7 mouse cellular contexts compared by ENCODE assay signal in the genomic region with DNA sequence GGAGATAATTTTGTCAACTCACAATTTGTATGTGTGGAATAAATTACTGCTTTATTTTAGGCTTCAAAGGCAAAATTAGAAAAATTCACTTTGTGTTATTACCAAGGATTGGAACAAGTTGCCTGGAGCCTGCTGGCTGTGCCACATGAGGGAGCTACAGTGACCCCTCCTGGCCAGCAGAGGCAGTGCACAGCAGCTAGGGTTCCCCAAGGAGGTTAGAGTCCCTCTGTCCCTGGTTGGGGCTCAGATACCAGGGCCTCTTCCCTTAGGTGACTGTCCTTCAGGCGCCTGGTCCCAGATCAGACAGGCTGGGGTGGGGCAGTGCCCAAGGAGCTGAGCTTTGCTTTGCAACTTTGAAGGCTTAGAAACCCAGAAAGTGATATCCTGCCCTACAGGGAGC. TPM values are rescaled to one million over a fixed set of nuclear protein-coding genes. Genes with fewer than 3 reads are reported as not detected.
DNase-seq lines count a peak whose midpoint lies in the region; ATAC-seq and TF ChIP-seq lines count a peak whose summit lies in the region.

No protein-coding gene starts in this region.

- 53% methylated on average over 1 of the region's 1 CpGs for WGBS in hindbrain, postnatal 0 days
- WGBS in midbrain, embryonic 13.5 days: 38% methylated on average over 1 of the region's 1 CpGs

- no peak for TF ChIP-seq POLR2A in bone marrow macrophage, adult 2 months (IDR thresholded peaks at IDR 0.05; ENCODE audit: borderline replicate concordance, low read depth, low read length)

- intact Hi-C loops in left cerebral cortex, postnatal 10 days (cut with DNase I): loop anchor here (2.0 to 5.0 kb wide), 2 partner anchors 50 to 151 kb away; partner anchors contain the start of gene Socs3

- peaks cover 13% of the 10 kb centered on the region for H3K4me1 ChIP-seq in bone marrow macrophage, adult 2 months (ENCODE audit: control insufficient read depth, insufficient read depth, low read length)
- no peaks in the 10 kb centered on the region for H3K4me1 ChIP-seq in hindbrain, postnatal 0 days (ENCODE audit: insufficient read depth, low read length)
- no peaks in the 10 kb centered on the region for H3K4me1 ChIP-seq in midbrain, embryonic 13.5 days (replicated peaks)

- peaks cover 25% of the 10 kb centered on the region for H3K36me3 ChIP-seq in hindbrain, postnatal 0 days (ENCODE audit: insufficient read depth, low read length)
- H3K36me3 ChIP-seq in midbrain, embryonic 13.5 days: peaks cover 61% of the 10 kb centered on the region

- no peak overlapping the region for H3K9ac ChIP-seq in hindbrain, postnatal 0 days (replicated peaks; ENCODE audit: low read length)
- H3K9ac ChIP-seq in midbrain, embryonic 13.5 days (replicated peaks): no peak overlapping the region

- no peak overlapping the region for H3K4me3 ChIP-seq in bone marrow macrophage, adult 2 months (ENCODE audit: insufficient read depth, low read length)
- no peak overlapping the region for H3K4me3 ChIP-seq in hindbrain, postnatal 0 days (ENCODE audit: low read length)
- no peak overlapping the region for H3K4me3 ChIP-seq in midbrain, embryonic 13.5 days (replicated peaks)

- peak; percentile 75 for DNase-seq in MN1 (ENCODE audit: low spot score)
- peak; percentile 82 for DNase-seq in hindbrain, postnatal 0 days (ENCODE audit: low spot score)
- peak; percentile 44 to 79 for DNase-seq in left cerebral cortex, postnatal 10 days (ENCODE audit: extremely low spot score in 1 of 2, low spot score in 2 of 2)
- DNase-seq in spleen, adult 12 weeks (ENCODE audit: low spot score): peak; percentile 51

- H3K4me2 ChIP-seq in hindbrain, postnatal 0 days (ENCODE audit: low read depth, low read length): no peak overlapping the region
- H3K4me2 ChIP-seq in midbrain, embryonic 13.5 days (replicated peaks): no peak overlapping the region

- H3K9me3 ChIP-seq in hindbrain, postnatal 0 days (ENCODE audit: low read length): no peaks in the 10 kb centered on the region
- H3K9me3 ChIP-seq in midbrain, embryonic 13.5 days: no peaks in the 10 kb centered on the region

- peak; percentile 76 for ATAC-seq in erythroblast, adult 5-6 weeks (replicated peaks; ENCODE audit: low FRiP score, poor library complexity, severe bottlenecking)
- peak; percentile 28; the same call in 1 of the 2 replicates for ATAC-seq in hindbrain, postnatal 0 days
- ATAC-seq in midbrain, embryonic 13.5 days: 0 out of 2 replicates have a peak, but pooled peaks have one; percentile 63

- H3K27ac ChIP-seq in bone marrow macrophage, adult 2 months (ENCODE audit: insufficient read depth, low read depth, low read length): no peak overlapping the region
- H3K27ac ChIP-seq in hindbrain, postnatal 0 days: no peak overlapping the region
- H3K27ac ChIP-seq in midbrain, embryonic 13.5 days: no peak overlapping the region

- no peaks in the 10 kb centered on the region for H3K27me3 ChIP-seq in hindbrain, postnatal 0 days (ENCODE audit: insufficient read depth, low read length)
- H3K27me3 ChIP-seq in midbrain, embryonic 13.5 days: no peaks in the 10 kb centered on the region

- TF ChIP-seq CTCF in bone marrow macrophage, adult 2 months (IDR thresholded peaks at IDR 0.05; ENCODE audit: low read depth, low read length): peak; percentile 87
- TF ChIP-seq CTCF in hindbrain, postnatal 0 days (IDR thresholded peaks at IDR 0.05; ENCODE audit: low read depth): peak; percentile 95

RNA-seq across cellular contexts. Expression of gene Pgs1, which starts 35.7 kb away (rescaled TPM):
- 35.4 and 37.1 TPM in 2 replicates for polyA plus RNA-seq in bone marrow macrophage, adult 2 months (2012; ENCODE audit: insufficient read depth, insufficient read length, missing spikeins)
- total RNA-seq in erythroblast, adult 5-6 weeks (2015; ENCODE audit: low replicate concordance): 9.2 and 14.6 TPM in 2 replicates
- total RNA-seq in erythroblast, adult 5-6 weeks (2017; ENCODE audit: low replicate concordance): 20.8 and 32.9 TPM in 2 replicates
- 72.7 and 85.0 TPM in 2 replicates for total RNA-seq in hindbrain, postnatal 0 days (2014; rRNA removed)
- 57.2 and 58.3 TPM in 2 replicates for polyA plus RNA-seq in hindbrain, postnatal 0 days (2015; fragmentation: Nextera tagmentation; extraction: Ambion mirVana)
- 10 to 100 TPM; 58.6 to 62.3 TPM for total RNA-seq in left cerebral cortex, postnatal 10 days (2021)
- 46.0 and 50.8 TPM in 2 replicates for polyA plus RNA-seq in midbrain, embryonic 13.5 days (2015; fragmentation: Nextera tagmentation; extraction: Ambion mirVana)

RNA-seq across cellular contexts. Expression of gene Socs3, which starts 52.0 kb away (rescaled TPM):
- 6.9 and 7.1 TPM in 2 replicates for polyA plus RNA-seq in bone marrow macrophage, adult 2 months (2012; ENCODE audit: insufficient read depth, insufficient read length, missing spikeins)
- 0.19 and 0.42 TPM in 2 replicates for total RNA-seq in erythroblast, adult 5-6 weeks (2015; ENCODE audit: low replicate concordance)
- 1.3 and 1.5 TPM in 2 replicates for total RNA-seq in erythroblast, adult 5-6 weeks (2017; ENCODE audit: low replicate concordance)
- 12.3 and 12.4 TPM in 2 replicates for total RNA-seq in hindbrain, postnatal 0 days (2014; rRNA removed)
- 6.0 and 7.0 TPM in 2 replicates for polyA plus RNA-seq in hindbrain, postnatal 0 days (2015; fragmentation: Nextera tagmentation; extraction: Ambion mirVana)
- 1 to 10 TPM; 2.3 to 2.6 TPM for total RNA-seq in left cerebral cortex, postnatal 10 days (2021)
- polyA plus RNA-seq in midbrain, embryonic 13.5 days (2015; fragmentation: Nextera tagmentation; extraction: Ambion mirVana): 8.3 and 9.3 TPM in 2 replicates
